Mouse (Mus musculus): ENCODE results near the gene H2-K1. TPM values are rescaled to one million over a fixed set of nuclear protein-coding genes. Genes with fewer than 3 reads are reported as not detected.
A peak's percentile ranks its signal among the peaks of the same experiment; 100 is the strongest.

The H2-K1 gene
- total and polyA plus RNA-seq, 2 experiments from 2014 or later = 21.6 to 26.2 TPM

GRCm38 (mm10) chr17:34027656-34028223, 27.6 kb upstream of the H2-K1 start, which contains the start of gene H2-Ke6:
H2-Ke6 (minus strand) TSS chr17:34028060.
- Histone ChIP-seq H3K9me3 (ENCODE audit: low read length) (no peaks in the 10 kb centered on the region), H3K9ac (replicated peaks; ENCODE audit: low read length) (peak within 1 kb of the TSS; percentile 69), H3K27me3 (ENCODE audit: insufficient read depth, low read length) (no peaks in the 10 kb centered on the region), H3K4me2 (ENCODE audit: low read depth, low read length) (peak within 1 kb of the TSS; percentile 98), H3K4me3 (ENCODE audit: low read length) (peak within 1 kb of the TSS; percentile 65), H3K4me1 (ENCODE audit: insufficient read depth, low read length) (peaks cover 38% of the 10 kb centered on the region), H3K27ac (peak within 1 kb of the TSS; percentile 88), H3K36me3 (ENCODE audit: insufficient read depth, low read length) (peaks cover 18% of the 10 kb centered on the region)
- ATAC-seq = peak; percentile 68
- 0 out of 2 replicates have a peak, but pooled peaks have one; percentile 12 for TF ChIP-seq CTCF (IDR thresholded peaks at IDR 0.05; ENCODE audit: low read depth)
- peak; percentile 97 for DNase-seq (ENCODE audit: low spot score)
- WGBS = under 1% methylated on average over 48 of the region's 49 CpGs

GRCm38 (mm10) chr17:34026917-34027655, 26.9 kb upstream of the H2-K1 start:
- ATAC-seq (no peak), DNase-seq (ENCODE audit: low spot score) (peak; percentile 54)
- 3% methylated on average over 36 of the region's 36 CpGs for WGBS
- Histone ChIP-seq H3K4me2 (ENCODE audit: low read depth, low read length) (peak overlapping the region; percentile 98), H3K27me3 (ENCODE audit: insufficient read depth, low read length) (no peaks in the 10 kb centered on the region), H3K4me1 (ENCODE audit: insufficient read depth, low read length) (peaks cover 38% of the 10 kb centered on the region), H3K9ac (replicated peaks; ENCODE audit: low read length) (peak overlapping the region; percentile 69), H3K27ac (peak overlapping the region; percentile 88), H3K36me3 (ENCODE audit: insufficient read depth, low read length) (peaks cover 18% of the 10 kb centered on the region), H3K9me3 (ENCODE audit: low read length) (no peaks in the 10 kb centered on the region), H3K4me3 (ENCODE audit: low read length) (peak overlapping the region; percentile 65)
- TF ChIP-seq CTCF (IDR thresholded peaks at IDR 0.05; ENCODE audit: low read depth) = peak; percentile 16; the same call in 1 of the 2 replicates

- ATAC-seq = no peak
- no peak for DNase-seq (ENCODE audit: low spot score)
- Histone ChIP-seq H3K4me2 (ENCODE audit: low read depth, low read length) (peak overlapping the region; percentile 98), H3K4me1 (ENCODE audit: insufficient read depth, low read length) (peaks cover 38% of the 10 kb centered on the region), H3K27ac (peak overlapping the region; percentile 97), H3K9me3 (ENCODE audit: low read length) (no peaks in the 10 kb centered on the region), H3K4me3 (ENCODE audit: low read length) (no peak overlapping the region), H3K27me3 (ENCODE audit: insufficient read depth, low read length) (no peaks in the 10 kb centered on the region), H3K36me3 (ENCODE audit: insufficient read depth, low read length) (peaks cover 18% of the 10 kb centered on the region), H3K9ac (replicated peaks; ENCODE audit: low read length) (0 out of 2 replicates have a peak overlapping the region, but pooled peaks have one; percentile 92)
- no peak for TF ChIP-seq CTCF (IDR thresholded peaks at IDR 0.05; ENCODE audit: low read depth)
- WGBS = 8% methylated on average over 2 of the region's 2 CpGs
These were observed 26.1 kb upstream of the H2-K1 start for GRCm38 (mm10) chr17:34026221-34026620.

- WGBS = 7% methylated on average over 6 of the region's 7 CpGs
- TF ChIP-seq CTCF (IDR thresholded peaks at IDR 0.05; ENCODE audit: low read depth) = no peak
- peaks cover 37% of the 10 kb centered on the region for H3K4me1 ChIP-seq (ENCODE audit: insufficient read depth, low read length)
- peak; percentile 77 for DNase-seq (ENCODE audit: low spot score)
- ATAC-seq = peak; percentile 21
- H3K4me3 ChIP-seq (ENCODE audit: low read length) = peak overlapping the region; percentile 87
- peak overlapping the region; percentile 98 for H3K4me2 ChIP-seq (ENCODE audit: low read depth, low read length)
- H3K9me3 ChIP-seq (ENCODE audit: low read length) = no peaks in the 10 kb centered on the region
- peak overlapping the region; percentile 92 for H3K9ac ChIP-seq (replicated peaks; ENCODE audit: low read length)
- peak overlapping the region; percentile 97 for H3K27ac ChIP-seq
- peaks cover 18% of the 10 kb centered on the region for H3K36me3 ChIP-seq (ENCODE audit: insufficient read depth, low read length)
- H3K27me3 ChIP-seq (ENCODE audit: insufficient read depth, low read length) = no peaks in the 10 kb centered on the region
These were observed 25.6 kb upstream of the H2-K1 start for GRCm38 (mm10) chr17:34025756-34026151.

- DNase-seq (ENCODE audit: low spot score) (peak; percentile 53), ATAC-seq (peak; percentile 13)
- Histone ChIP-seq H3K9me3 (ENCODE audit: low read length) (no peaks in the 10 kb centered on the region), H3K27ac (peak overlapping the region; percentile 97), H3K36me3 (ENCODE audit: insufficient read depth, low read length) (peaks cover 16% of the 10 kb centered on the region), H3K9ac (replicated peaks; ENCODE audit: low read length) (peak overlapping the region; percentile 92), H3K27me3 (ENCODE audit: insufficient read depth, low read length) (no peaks in the 10 kb centered on the region), H3K4me3 (ENCODE audit: low read length) (peak overlapping the region; percentile 87), H3K4me2 (ENCODE audit: low read depth, low read length) (peak overlapping the region; percentile 98), H3K4me1 (ENCODE audit: insufficient read depth, low read length) (peaks cover 30% of the 10 kb centered on the region)
- WGBS = 1% methylated on average over 49 of the region's 57 CpGs
- TF ChIP-seq CTCF (IDR thresholded peaks at IDR 0.05; ENCODE audit: low read depth) = no peak
These were observed 25.0 kb upstream of the H2-K1 start for GRCm38 (mm10) chr17:34024861-34025755.

- DNase-seq (ENCODE audit: low spot score) (peak; percentile 94), ATAC-seq (peak; percentile 83)
- H3K36me3 ChIP-seq (ENCODE audit: insufficient read depth, low read length) = peaks cover 9% of the 10 kb centered on the region; the same call in 1 of the 2 replicates
- no peak for TF ChIP-seq CTCF (IDR thresholded peaks at IDR 0.05; ENCODE audit: low read depth)
- peak within 1 kb of the TSS; percentile 97 for H3K27ac ChIP-seq
- H3K4me2 ChIP-seq (ENCODE audit: low read depth, low read length) = peak within 1 kb of the TSS; percentile 98
- H3K9ac ChIP-seq (replicated peaks; ENCODE audit: low read length) = peak within 1 kb of the TSS; percentile 92
- H3K4me1 ChIP-seq (ENCODE audit: insufficient read depth, low read length) = peaks cover 23% of the 10 kb centered on the region
- no peaks in the 10 kb centered on the region for H3K9me3 ChIP-seq (ENCODE audit: low read length)
- peak within 1 kb of the TSS; percentile 87 for H3K4me3 ChIP-seq (ENCODE audit: low read length)
- WGBS = 1% methylated on average over 26 of the region's 58 CpGs
- H3K27me3 ChIP-seq (ENCODE audit: insufficient read depth, low read length) = no peaks in the 10 kb centered on the region
These were observed 24.2 kb upstream of the H2-K1 start, which contains the start of gene Ring1 for GRCm38 (mm10) chr17:34024317-34024821. Ring1 (minus strand) TSS chr17:34024680.

Data from hindbrain, postnatal 0 days (tissue).